Mouse (Mus musculus) midbrain, embryonic 10.5 days (tissue): ENCODE data around the gene Slc2a6. TPM values are rescaled to one million over a fixed set of nuclear protein-coding genes. Genes with fewer than 3 reads are reported as not detected.

Experiments used
- DNase-seq: peaks from one replicate; pipeline ENCODE4 v3.0.0-alpha.2; 2017; ENCODE audit warnings: low spot score
- H3K27ac ChIP-seq: fragments of 300-500 bp; sonication (generic); replicated peaks from 2 replicates; pipeline ENCODE4 v1.5.1; 2016; ENCODE audit warnings: mild to moderate bottlenecking
- H3K27me3 ChIP-seq: fragments of 300-500 bp; sonication (generic); 2 replicates; pipeline ENCODE4 v1.6.1; 2016; ENCODE audit warnings: low read depth, mild to moderate bottlenecking; ENCODE audit not compliant: poor library complexity, severe bottlenecking
- H3K36me3 ChIP-seq: fragments of 300-500 bp; sonication (generic); 2 replicates; pipeline ENCODE4 v1.6.1; 2016; ENCODE audit warnings: mild to moderate bottlenecking, moderate library complexity
- H3K4me1 ChIP-seq: fragments of 300-500 bp; sonication (generic); 2 replicates; pipeline ENCODE4 v1.6.1; 2016
- H3K4me3 ChIP-seq: fragments of 300-500 bp; sonication (generic); 2 replicates; pipeline ENCODE4 v1.5.1; 2016; ENCODE audit warnings: mild to moderate bottlenecking, moderate library complexity
- H3K9me3 ChIP-seq: fragments of 300-500 bp; sonication (generic); replicated peaks from 2 replicates; pipeline ENCODE4 v1.6.1; 2016; ENCODE audit warnings: mild to moderate bottlenecking
- WGBS: fragments of 180-500 bp; shearing (Covaris S2); methylation state at CpG from one replicate; pipeline ENCODE4 v1.1.7; 2016; 5-methylcytosine and 5-hydroxymethylcytosine counted together
- polyA plus RNA-seq: library from polyadenylated mRNA; unstranded; fragments of >200 nt; fragmentation: Nextera tagmentation; extraction: Ambion mirVana; gene quantifications from 2 replicates; pipeline ENCODE4 v1.2.1, GENCODE M21; 2016

Gene Slc2a6
- polyA plus RNA-seq, 1 experiment from 2014 or later: 3.1 TPM

- Histone ChIP-seq H3K36me3 (no peaks in the 10 kb centered on the region), H3K27ac (no peak overlapping the region), H3K9me3 (no peaks in the 10 kb centered on the region), H3K4me3 (no peak overlapping the region), H3K27me3 (peaks cover 60% of the 10 kb centered on the region), H3K4me1 (peaks cover 8% of the 10 kb centered on the region)
- no peak for DNase-seq
- 43% methylated on average over 6 of the region's 6 CpGs for WGBS
These were observed 21.6 kb upstream of the Slc2a6 start for GRCm38 (mm10) chr2:27049408-27049807.

- H3K4me1 ChIP-seq: peaks cover 8% of the 10 kb centered on the region
- WGBS: 77% methylated on average over 8 of the region's 8 CpGs
- H3K27me3 ChIP-seq: peaks cover 75% of the 10 kb centered on the region
These were observed 18.4 kb upstream of the Slc2a6 start for GRCm38 (mm10) chr2:27045979-27046770.

GRCm38 (mm10) chr2:27044641-27045040 is 16.8 kb upstream of the Slc2a6 start:
- Histone ChIP-seq H3K4me3 (no peak overlapping the region), H3K27me3 (peaks cover 75% of the 10 kb centered on the region), H3K9me3 (no peaks in the 10 kb centered on the region), H3K27ac (no peak overlapping the region), H3K36me3 (no peaks in the 10 kb centered on the region), H3K4me1 (peaks cover 5% of the 10 kb centered on the region)
- DNase-seq: no peak
- WGBS: 79% methylated on average over 3 of the region's 3 CpGs

More at GRCm38 (mm10) chr2:27045979-27046770, 18.4 kb upstream of the Slc2a6 start:
- no peak for DNase-seq
- no peak overlapping the region for H3K27ac ChIP-seq
- H3K9me3 ChIP-seq: no peaks in the 10 kb centered on the region
- no peaks in the 10 kb centered on the region for H3K36me3 ChIP-seq
- no peak overlapping the region for H3K4me3 ChIP-seq

- Histone ChIP-seq H3K27ac (no peak overlapping the region), H3K9me3 (no peaks in the 10 kb centered on the region), H3K4me3 (no peak overlapping the region), H3K4me1 (peaks cover under 1% of the 10 kb centered on the region; the same call in 1 of the 2 replicates), H3K36me3 (no peaks in the 10 kb centered on the region), H3K27me3 (peaks cover 74% of the 10 kb centered on the region)
- 80% methylated on average over 4 of the region's 4 CpGs for WGBS
- DNase-seq: no peak
These were observed 16.4 kb upstream of the Slc2a6 start for GRCm38 (mm10) chr2:27044166-27044565.

- WGBS: 30% methylated on average over 3 of the region's 3 CpGs
- Histone ChIP-seq H3K27ac (no peak overlapping the region), H3K4me3 (no peak overlapping the region), H3K4me1 (0 out of 2 replicates have a peak, but pooled peaks cover under 1% of the 10 kb centered on the region), H3K27me3 (peaks cover 67% of the 10 kb centered on the region), H3K36me3 (no peaks in the 10 kb centered on the region), H3K9me3 (no peaks in the 10 kb centered on the region)
- peak; percentile 79 for DNase-seq
These were observed 15.7 kb upstream of the Slc2a6 start for GRCm38 (mm10) chr2:27043461-27043860.

GRCm38 (mm10) chr2:27042131-27042844 is 14.5 kb upstream of the Slc2a6 start:
- no peak for DNase-seq
- H3K27ac ChIP-seq: no peak overlapping the region
- peaks cover 55% of the 10 kb centered on the region for H3K27me3 ChIP-seq
- no peaks in the 10 kb centered on the region for H3K9me3 ChIP-seq
- no peaks in the 10 kb centered on the region for H3K36me3 ChIP-seq
- H3K4me3 ChIP-seq: no peak overlapping the region
- H3K4me1 ChIP-seq: 0 out of 2 replicates have a peak, but pooled peaks cover 4% of the 10 kb centered on the region
- WGBS: 75% methylated on average over 8 of the region's 8 CpGs

GRCm38 (mm10) chr2:27039286-27039685 is 11.5 kb upstream of the Slc2a6 start:
- Histone ChIP-seq H3K27ac (no peak overlapping the region), H3K4me1 (0 out of 2 replicates have a peak, but pooled peaks cover 4% of the 10 kb centered on the region), H3K27me3 (peaks cover 25% of the 10 kb centered on the region), H3K4me3 (no peak overlapping the region), H3K9me3 (no peaks in the 10 kb centered on the region), H3K36me3 (no peaks in the 10 kb centered on the region)
- DNase-seq: no peak
- 8% methylated on average over 1 of the region's 1 CpGs for WGBS

GRCm38 (mm10) chr2:27038596-27038995 is 10.8 kb upstream of the Slc2a6 start:
- no peak overlapping the region for H3K4me3 ChIP-seq
- peak; percentile 66 for DNase-seq
- peaks cover 19% of the 10 kb centered on the region for H3K27me3 ChIP-seq
- WGBS: 5% methylated on average over 3 of the region's 3 CpGs
- no peaks in the 10 kb centered on the region for H3K36me3 ChIP-seq
- H3K9me3 ChIP-seq: no peaks in the 10 kb centered on the region
- 0 out of 2 replicates have a peak overlapping the region, but pooled peaks have one; percentile 13 for H3K27ac ChIP-seq
- H3K4me1 ChIP-seq: 0 out of 2 replicates have a peak, but pooled peaks cover 4% of the 10 kb centered on the region

- Histone ChIP-seq H3K36me3 (no peaks in the 10 kb centered on the region), H3K9me3 (no peaks in the 10 kb centered on the region), H3K27ac (no peak overlapping the region; the same call in 1 of the 2 replicates), H3K4me1 (0 out of 2 replicates have a peak, but pooled peaks cover 4% of the 10 kb centered on the region), H3K27me3 (peaks cover 9% of the 10 kb centered on the region), H3K4me3 (no peak overlapping the region)
- DNase-seq: no peak
- WGBS: 55% methylated on average over 4 of the region's 4 CpGs
These were observed 9.2 kb upstream of the Slc2a6 start for GRCm38 (mm10) chr2:27037008-27037407.

GRCm38 (mm10) chr2:27036003-27036402 is 8.2 kb upstream of the Slc2a6 start:
- DNase-seq: no peak
- H3K36me3 ChIP-seq: no peaks in the 10 kb centered on the region
- no peak overlapping the region for H3K27ac ChIP-seq
- H3K4me3 ChIP-seq: no peak overlapping the region
- 0 out of 2 replicates have a peak, but pooled peaks cover 4% of the 10 kb centered on the region for H3K4me1 ChIP-seq
- no peaks in the 10 kb centered on the region; the same call in 1 of the 2 replicates for H3K27me3 ChIP-seq
- 75% methylated on average over 3 of the region's 3 CpGs for WGBS
- no peaks in the 10 kb centered on the region for H3K9me3 ChIP-seq

GRCm38 (mm10) chr2:27032361-27032760 is 4.6 kb upstream of the Slc2a6 start:
- H3K36me3 ChIP-seq: no peaks in the 10 kb centered on the region

GRCm38 (mm10) chr2:27028437-27029015 is 728 bp upstream of the Slc2a6 start:
- H3K9me3 ChIP-seq: no peaks in the 10 kb centered on the region
- whole genome bisulfite sequencing: 75% methylated on average over 4 of the region's 4 CpGs
- H3K4me3 ChIP-seq: peak overlapping the region; percentile 50
- H3K27me3 ChIP-seq: peaks cover 37% of the 10 kb centered on the region
- H3K36me3 ChIP-seq: no peaks in the 10 kb centered on the region
- no peak for DNase-seq
- H3K27ac ChIP-seq: peak overlapping the region; percentile 34; the same call in 1 of the 2 replicates
- H3K4me1 ChIP-seq: peaks cover 21% of the 10 kb centered on the region

More at GRCm38 (mm10) chr2:27032361-27032760, 4.6 kb upstream of the Slc2a6 start:
- Histone ChIP-seq H3K27ac (no peak overlapping the region), H3K27me3 (peaks cover 26% of the 10 kb centered on the region), H3K4me1 (peaks cover 11% of the 10 kb centered on the region), H3K4me3 (no peak overlapping the region), H3K9me3 (no peaks in the 10 kb centered on the region)
- no peak for DNase-seq
- 79% methylated on average over 2 of the region's 2 CpGs for WGBS
